Mouse (Mus musculus) midbrain, postnatal 0 days (tissue): Measurements from ENCODE around the gene Vgll4. TPM values are rescaled to one million over a fixed set of nuclear protein-coding genes. Genes with fewer than 3 reads are reported as not detected.

Experiments
- ATAC-seq: fragments of 200-750 bp; cut with Nextera tagmentation; 2 replicates; pipeline ENCODE4 v1.8.0; 2017; ENCODE audit warnings: moderate number of reproducible peaks, mild to moderate bottlenecking, moderate TSS enrichment, moderate library complexity; ENCODE audit not compliant: low FRiP score
- DNase-seq: peaks from one replicate; pipeline ENCODE4 v3.0.0-alpha.2; 2015; ENCODE audit warnings: low spot score
- H3K27ac ChIP-seq: fragments of 300-500 bp; sonication (generic); 2 replicates; pipeline ENCODE4 v1.5.1; 2014; ENCODE audit warnings: low read depth, mild to moderate bottlenecking, low read length, mixed read lengths
- H3K27me3 ChIP-seq: fragments of 300-500 bp; sonication (generic); 2 replicates; pipeline ENCODE4 v1.6.1; 2014; ENCODE audit warnings: low read length, control low read depth, mixed read lengths; ENCODE audit not compliant: insufficient read depth
- H3K36me3 ChIP-seq: fragments of 300-500 bp; sonication (generic); 2 replicates; pipeline ENCODE4 v1.6.1; 2014; ENCODE audit warnings: low read length, control low read depth, mixed read lengths; ENCODE audit not compliant: insufficient read depth
- H3K4me1 ChIP-seq: fragments of 300-500 bp; sonication (generic); 2 replicates; pipeline ENCODE4 v1.6.1; 2014; ENCODE audit warnings: mild to moderate bottlenecking, control low read depth, antibody characterized with exemption, low read length, mixed read lengths; ENCODE audit not compliant: insufficient read depth
- H3K4me2 ChIP-seq: fragments of 300-500 bp; sonication (generic); 2 replicates; pipeline ENCODE4 v1.6.1; 2014; ENCODE audit warnings: low read depth, mild to moderate bottlenecking, low read length, mixed read lengths; ENCODE audit not compliant: poor library complexity, severe bottlenecking
- H3K4me3 ChIP-seq: fragments of 300-500 bp; sonication (generic); 2 replicates; pipeline ENCODE4 v1.5.1; 2014; ENCODE audit warnings: low read depth, mild to moderate bottlenecking, low read length, moderate library complexity
- H3K9ac ChIP-seq: fragments of 300-500 bp; sonication (generic); replicated peaks from 2 replicates; pipeline ENCODE4 v1.6.1; 2014; ENCODE audit warnings: mild to moderate bottlenecking, low read length, moderate library complexity, mixed read lengths; ENCODE audit not compliant: poor library complexity, severe bottlenecking
- H3K9me3 ChIP-seq: fragments of 300-500 bp; sonication (generic); 2 replicates; pipeline ENCODE4 v1.6.1; 2016; ENCODE audit warnings: low read length, control low read depth
- CTCF ChIP-seq: IDR thresholded peaks from 2 replicates; pipeline ENCODE4 v1.5.1; 2016; ENCODE audit warnings: antibody characterized with exemption, mild to moderate bottlenecking
- WGBS: fragments of 180-500 bp; shearing (Covaris S2); extraction: QIAGEN DNeasy Blood & Tissue Kit; methylation state at CpG from one replicate; pipeline ENCODE4 v1.1.7; 2014; 5-methylcytosine and 5-hydroxymethylcytosine counted together
- polyA plus RNA-seq: library from polyadenylated mRNA; unstranded; fragments of >200 nt; fragmentation: Nextera tagmentation; extraction: Ambion mirVana; gene quantifications from 2 replicates; pipeline ENCODE4 v1.2.1, GENCODE M21; 2015
- total RNA-seq: library from RNA; depleted of rRNA; stranded (reverse); fragments of >200 nt; gene quantifications from 2 replicates; pipeline ENCODE4 v1.2.3, GENCODE M21; 2014

The Vgll4 gene
- total and polyA plus RNA-seq, 2 experiments from 2014 or later: 36.0 to 58.5 TPM

GRCm38 (mm10) chr6:114958249-114959011 lies 11.4 kb downstream of the Vgll4 start:
- no peak overlapping the region for H3K4me3 ChIP-seq
- H3K36me3 ChIP-seq: no peaks in the 10 kb centered on the region; the same call in 1 of the 2 replicates
- H3K27me3 ChIP-seq: no peaks in the 10 kb centered on the region
- ATAC-seq (no peak), DNase-seq (no peak)
- 86% methylated on average over 10 of the region's 10 CpGs for WGBS
- H3K9me3 ChIP-seq: no peaks in the 10 kb centered on the region
- no peak overlapping the region for H3K4me2 ChIP-seq
- no peak overlapping the region for H3K9ac ChIP-seq
- H3K4me1 ChIP-seq: no peaks in the 10 kb centered on the region
- TF ChIP-seq CTCF: no peak
- H3K27ac ChIP-seq: no peak overlapping the region

- H3K27me3 ChIP-seq: no peaks in the 10 kb centered on the region
- no peak for ATAC-seq
- no peaks in the 10 kb centered on the region for H3K4me1 ChIP-seq
- H3K4me3 ChIP-seq: no peak overlapping the region
- no peak overlapping the region for H3K27ac ChIP-seq
- no peak for TF ChIP-seq CTCF
- no peaks in the 10 kb centered on the region for H3K9me3 ChIP-seq
- no peaks in the 10 kb centered on the region; the same call in 1 of the 2 replicates for H3K36me3 ChIP-seq
- no peak for DNase-seq
- no peak overlapping the region for H3K4me2 ChIP-seq
- H3K9ac ChIP-seq: no peak overlapping the region
- 79% methylated on average over 12 of the region's 12 CpGs for WGBS
Observed at GRCm38 (mm10) chr6:114957756-114958155, 12.0 kb downstream of the Vgll4 start.

- no peaks in the 10 kb centered on the region; the same call in 1 of the 2 replicates for H3K36me3 ChIP-seq
- ATAC-seq (no peak), DNase-seq (no peak)
- H3K27me3 ChIP-seq: no peaks in the 10 kb centered on the region
- WGBS: 87% methylated on average over 5 of the region's 5 CpGs
- no peaks in the 10 kb centered on the region for H3K9me3 ChIP-seq
- no peak for TF ChIP-seq CTCF
- no peak overlapping the region for H3K9ac ChIP-seq
- H3K4me3 ChIP-seq: no peak overlapping the region
- no peaks in the 10 kb centered on the region for H3K4me1 ChIP-seq
- no peak overlapping the region for H3K4me2 ChIP-seq
- H3K27ac ChIP-seq: no peak overlapping the region
Observed at GRCm38 (mm10) chr6:114954496-114954895, 15.3 kb downstream of the Vgll4 start.

GRCm38 (mm10) chr6:114953601-114954000 lies 16.2 kb downstream of the Vgll4 start:
- no peaks in the 10 kb centered on the region for H3K4me1 ChIP-seq
- no peak for DNase-seq
- H3K36me3 ChIP-seq: no peaks in the 10 kb centered on the region; the same call in 1 of the 2 replicates
- no peak for ATAC-seq
- 95% methylated on average over 5 of the region's 5 CpGs for WGBS
- no peak overlapping the region for H3K4me2 ChIP-seq
- H3K9ac ChIP-seq: no peak overlapping the region
- no peak for TF ChIP-seq CTCF
- no peak overlapping the region for H3K4me3 ChIP-seq
- no peak overlapping the region for H3K27ac ChIP-seq
- H3K27me3 ChIP-seq: no peaks in the 10 kb centered on the region
- H3K9me3 ChIP-seq: no peaks in the 10 kb centered on the region

- 33% methylated on average over 5 of the region's 5 CpGs for WGBS
Observed at GRCm38 (mm10) chr6:114952356-114952755, 17.4 kb downstream of the Vgll4 start.

More at GRCm38 (mm10) chr6:114952356-114952755, 17.4 kb downstream of the Vgll4 start:
- Histone ChIP-seq H3K27ac (no peak overlapping the region), H3K4me2 (no peak overlapping the region), H3K36me3 (no peaks in the 10 kb centered on the region), H3K27me3 (no peaks in the 10 kb centered on the region), H3K9me3 (no peaks in the 10 kb centered on the region), H3K4me1 (no peaks in the 10 kb centered on the region), H3K9ac (no peak overlapping the region), H3K4me3 (no peak overlapping the region)
- ATAC-seq (no peak), DNase-seq (peak; percentile 17)
- no peak for TF ChIP-seq CTCF
